Mouse (Mus musculus) CD4-positive, CD25-positive, alpha-beta regulatory T cell (primary cell): Measurements from ENCODE around the gene Fam84a. TPM values are rescaled to one million over a fixed set of nuclear protein-coding genes. Genes with fewer than 3 reads are reported as not detected.

ENCODE experiments used
- polyA plus RNA-seq: library from polyadenylated mRNA; unstranded; fragments of 100-300 nt; shearing (Covaris generic); gene quantifications from one replicate; pipeline ENCODE4 v1.2.1, GENCODE M21; 2017

The Fam84a gene
- polyA plus RNA-seq, result 0.18 TPM

GRCm38 (mm10) chr12:14151921-14152320 is at the start of gene Fam84a:
Gene Fam84a (minus strand): TSS chr12:14152054.

